Mouse (Mus musculus) thymus, postnatal 36 days (tissue): ENCODE measurements at regions not wholly inside any gene's neighbourhood (a gene's known extent, or its start where the extent isn't known, plus 50 kb on each side); places are given as distances from the start of the nearest gene placed in this dataset.
A peak's percentile ranks its signal among the peaks of the same experiment; 100 is the strongest.

Experiments used
- DNase-seq, 2 experiments: peaks; one replicate each; pipeline ENCODE4 v3.0.0; 2022; ENCODE audit warnings: mixed read lengths in 2 of 2

DNA sequence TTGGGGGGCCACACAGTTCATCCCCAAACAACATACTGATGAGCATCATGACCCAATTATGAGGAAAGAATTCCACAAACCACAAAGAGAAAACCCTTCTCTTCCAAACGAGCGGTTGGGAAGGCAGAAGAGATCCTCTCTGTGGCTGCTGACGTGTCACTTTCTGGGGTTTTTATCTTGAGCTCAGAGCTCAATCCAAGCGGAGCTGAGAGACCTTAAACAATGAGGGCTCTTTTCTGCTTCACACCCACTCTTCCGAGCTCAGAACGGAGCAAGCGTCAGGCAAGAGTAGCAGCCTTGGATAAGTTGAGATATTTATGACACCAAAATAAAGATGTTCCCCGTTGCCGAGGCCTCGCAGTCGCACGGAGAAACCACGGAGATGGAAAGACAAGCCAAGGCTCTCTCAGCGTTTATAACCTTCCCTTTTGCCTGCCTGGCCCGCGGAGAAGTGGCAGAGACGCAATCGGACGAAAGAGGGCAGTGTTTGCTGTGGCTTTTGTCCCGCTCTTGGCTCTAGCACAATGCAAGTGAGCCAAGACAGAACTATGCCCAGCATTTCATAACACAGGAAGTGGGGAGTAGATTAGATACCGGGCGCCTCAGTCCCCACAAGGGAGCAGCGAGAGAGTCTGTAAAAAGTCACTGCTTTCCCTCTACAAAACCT, 100.7 kb downstream of the Chic2 start:
- DNase-seq = peak; percentile 75 to 77

DNA sequence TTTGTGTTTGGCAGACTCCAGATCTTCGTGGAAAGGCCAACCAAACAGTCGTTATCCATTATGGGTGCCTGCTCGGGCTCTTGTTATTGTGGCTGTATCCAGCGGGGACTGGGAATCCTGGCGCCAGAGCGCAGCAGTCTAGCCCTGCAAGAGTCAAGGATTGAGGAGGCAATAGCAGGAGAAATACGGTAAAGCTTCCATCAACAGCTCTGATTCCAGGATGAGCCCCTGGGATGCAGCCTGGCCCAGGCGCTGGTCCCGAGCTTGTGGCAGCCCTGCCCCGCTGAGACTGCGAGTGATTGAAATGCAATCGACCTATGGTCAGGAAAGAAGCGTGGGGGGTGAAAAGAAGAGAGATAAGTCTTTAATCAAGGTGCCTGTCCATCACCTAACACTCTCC, 103.1 kb downstream of the Chic2 start:
- no peak for DNase-seq

- DNase-seq = no peak
These were observed 107.1 kb downstream of the Chic2 start for GRCm38 (mm10) chr5:74937416-74937940.

DNA sequence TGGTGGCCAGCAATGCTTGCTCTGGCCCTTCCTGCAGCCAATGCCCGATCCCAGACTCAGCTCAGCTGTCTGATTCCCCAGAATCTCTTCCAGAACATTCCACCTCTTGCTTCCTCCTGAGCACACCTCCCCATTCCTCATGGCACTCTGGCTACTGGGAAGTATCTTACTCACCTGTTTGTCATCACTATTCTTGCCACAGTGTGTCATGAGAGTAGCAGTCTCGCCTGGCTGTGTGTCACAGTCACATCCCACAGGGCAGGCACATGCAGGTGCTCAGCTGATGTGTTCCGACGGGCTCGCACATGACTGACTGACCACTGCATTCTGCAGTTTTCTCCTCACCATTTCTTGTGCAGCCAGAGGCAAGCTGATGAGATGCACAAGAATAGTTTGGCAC, 108.5 kb downstream of the Chic2 start:
- DNase-seq = no peak

DNA sequence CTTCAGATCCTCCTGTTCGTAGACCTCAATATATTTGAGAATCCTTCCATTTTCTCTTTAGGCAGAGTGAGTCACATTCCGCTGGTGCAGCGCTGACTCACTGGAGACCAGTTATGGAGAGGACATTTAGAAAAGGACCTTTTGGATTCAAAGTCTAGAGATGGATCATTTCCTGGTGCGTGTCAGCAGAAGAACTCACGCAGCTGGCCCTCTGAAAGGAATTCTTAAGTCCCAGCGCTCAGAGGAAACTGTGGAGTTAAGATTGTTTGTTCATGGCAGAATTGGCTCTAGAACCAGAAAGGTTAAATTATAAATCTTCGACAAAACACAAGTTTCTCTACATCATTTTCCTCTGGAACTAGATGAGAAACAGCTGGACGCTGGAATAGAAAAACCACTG, 108.9 kb downstream of the Chic2 start:
- DNase-seq = no peak

GRCm38 (mm10) chr5:74933276-74933675, 111.3 kb downstream of the Chic2 start:
- no peak for DNase-seq

DNA sequence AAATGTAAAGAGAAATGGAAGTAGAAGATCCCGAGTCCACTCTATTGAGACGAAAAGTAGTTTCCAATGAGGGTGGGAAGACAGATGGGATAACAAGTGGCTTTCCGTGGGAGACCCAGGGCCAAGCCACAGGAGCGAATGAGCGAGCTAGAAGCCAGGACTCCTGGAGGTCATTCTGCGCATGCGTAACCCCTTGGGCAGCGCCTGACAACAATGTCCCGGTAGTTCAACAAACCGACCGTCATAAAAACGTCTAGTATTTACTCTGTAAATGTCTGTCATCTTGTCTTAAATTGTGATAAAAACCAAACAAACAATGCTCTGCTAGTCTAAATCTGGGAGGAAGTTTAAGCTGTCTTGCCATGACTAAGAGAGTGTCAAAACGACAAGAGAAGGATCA, 112.4 kb downstream of the Chic2 start:
- DNase-seq = no peak

DNA sequence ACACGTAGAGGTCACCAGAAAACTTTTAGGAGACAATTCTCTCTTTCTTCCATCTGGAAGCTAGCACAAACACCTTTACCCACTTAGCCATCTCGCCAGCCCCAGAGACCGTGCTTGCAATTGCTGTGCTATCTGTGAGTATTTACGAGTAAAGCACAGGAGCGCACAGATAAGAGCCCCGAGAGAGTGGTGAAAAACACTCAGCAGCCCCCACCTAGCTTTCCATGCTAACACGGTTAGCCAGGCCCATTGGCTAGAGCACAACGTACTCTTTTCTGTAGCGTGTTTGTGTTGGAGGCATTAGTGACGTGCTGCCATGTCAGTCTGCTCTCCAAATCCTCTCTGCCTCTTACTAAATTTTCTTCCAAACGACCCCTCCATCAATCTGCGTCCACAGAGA, 112.8 kb downstream of the Chic2 start:
- DNase-seq = no peak

DNA sequence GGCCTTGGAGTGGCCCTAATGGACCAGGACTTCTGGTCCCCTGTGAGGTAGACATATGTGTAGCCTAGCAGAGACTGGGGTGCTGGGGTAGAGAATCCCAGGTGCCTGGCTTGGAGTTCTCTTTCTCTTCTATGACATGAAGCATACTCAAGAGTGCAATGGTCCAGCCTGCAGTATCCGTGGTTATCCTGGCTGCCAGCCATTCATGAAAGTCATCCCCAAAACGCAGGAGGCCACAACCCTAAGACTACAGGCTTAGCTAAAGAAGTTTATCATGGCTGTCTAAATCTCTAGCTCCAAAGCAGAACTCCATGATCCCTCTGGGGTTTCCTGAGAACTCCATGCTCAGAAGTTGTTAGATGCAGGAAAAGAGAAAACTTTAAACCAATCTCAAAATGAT, 117.0 kb downstream of the Chic2 start:
- no peak for DNase-seq

DNA sequence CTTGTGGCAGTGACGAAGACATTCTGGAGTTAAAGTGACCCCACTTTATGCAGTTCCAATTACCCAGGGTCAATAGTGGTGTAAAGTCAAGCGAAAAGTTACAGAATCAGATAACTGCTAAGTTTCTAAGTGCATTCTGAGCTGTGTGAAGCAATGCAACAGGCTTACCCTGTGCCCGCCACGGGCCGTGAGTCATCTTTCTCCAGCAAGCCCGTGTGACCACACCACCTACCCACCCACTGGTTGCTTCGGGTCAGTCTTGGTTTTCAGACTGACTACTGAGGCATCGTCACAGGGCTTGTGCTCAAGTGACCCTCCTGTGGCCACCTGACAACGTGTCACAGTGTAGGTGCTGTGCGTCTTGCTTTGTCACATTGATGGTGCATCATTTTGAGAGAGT, 118.8 kb downstream of the Chic2 start:
- no peak for DNase-seq

GRCm38 (mm10) chr5:74924031-74924533, 120.5 kb downstream of the Chic2 start:
- no peak for DNase-seq

GRCm38 (mm10) chr5:74923337-74923736, 121.2 kb downstream of the Chic2 start:
- DNase-seq = no peak

DNA sequence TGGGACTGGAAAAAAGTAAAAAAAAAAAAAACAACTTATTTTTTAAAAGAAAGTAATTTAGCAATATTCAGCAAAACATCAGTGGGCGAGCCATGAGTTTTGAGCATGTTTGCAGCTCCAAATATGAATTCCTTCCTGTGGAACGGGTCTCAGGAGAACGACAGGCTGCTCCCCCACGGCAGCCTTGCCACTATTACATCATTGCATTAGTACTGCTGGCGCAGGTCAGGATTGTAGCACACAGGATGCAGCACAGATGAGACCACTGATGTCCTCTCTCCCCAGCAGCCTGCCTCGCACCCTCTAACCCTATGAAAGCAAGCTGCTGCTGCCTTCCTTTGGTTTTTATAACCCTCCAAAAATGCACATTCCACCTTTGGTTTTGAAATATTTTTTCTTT, 121.7 kb downstream of the Chic2 start:
- no peak for DNase-seq

DNA sequence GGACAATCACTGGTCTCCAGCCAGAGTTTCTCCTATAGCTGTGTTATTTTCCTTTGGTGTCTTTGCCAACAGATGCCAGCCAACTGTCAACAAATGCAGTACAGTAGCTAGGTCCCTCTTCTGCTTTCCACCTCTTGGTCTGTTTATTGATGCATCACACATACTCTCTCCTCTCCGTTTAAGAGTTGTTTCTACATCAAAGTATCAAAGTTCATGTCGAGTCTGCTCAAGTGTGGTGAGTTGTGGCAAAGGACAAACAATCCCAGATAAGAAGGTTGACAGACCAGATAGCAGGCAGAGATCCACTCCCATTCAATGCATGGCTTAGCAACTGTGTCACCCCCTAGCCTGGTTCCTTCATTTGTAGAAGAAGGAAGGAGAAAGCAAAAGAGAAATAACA, 123.6 kb downstream of the Chic2 start:
- DNase-seq = no peak

DNA sequence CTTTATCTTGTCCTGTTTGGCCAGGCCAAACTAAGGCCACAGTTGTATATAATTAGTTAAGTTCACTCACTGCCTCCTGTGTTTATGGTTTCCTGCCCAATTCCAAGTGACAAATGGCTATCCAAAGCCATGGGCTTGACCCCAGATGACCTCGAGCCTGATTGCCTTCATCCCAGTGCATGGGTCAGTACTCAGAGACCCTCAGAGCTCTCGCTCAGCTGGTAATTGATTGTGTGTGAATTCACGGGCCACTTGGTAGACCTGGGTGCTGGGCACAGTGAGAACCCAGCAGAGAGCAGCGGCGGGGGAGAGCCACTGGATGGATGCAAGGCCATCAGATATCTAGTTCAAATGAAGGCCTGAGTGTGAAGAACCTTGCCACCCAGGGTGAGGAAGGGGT, 124.1 kb downstream of the Chic2 start:
- no peak for DNase-seq

- DNase-seq = no peak
These were observed 139.0 kb downstream of the Chic2 start for GRCm38 (mm10) chr5:74905504-74906061.

DNA sequence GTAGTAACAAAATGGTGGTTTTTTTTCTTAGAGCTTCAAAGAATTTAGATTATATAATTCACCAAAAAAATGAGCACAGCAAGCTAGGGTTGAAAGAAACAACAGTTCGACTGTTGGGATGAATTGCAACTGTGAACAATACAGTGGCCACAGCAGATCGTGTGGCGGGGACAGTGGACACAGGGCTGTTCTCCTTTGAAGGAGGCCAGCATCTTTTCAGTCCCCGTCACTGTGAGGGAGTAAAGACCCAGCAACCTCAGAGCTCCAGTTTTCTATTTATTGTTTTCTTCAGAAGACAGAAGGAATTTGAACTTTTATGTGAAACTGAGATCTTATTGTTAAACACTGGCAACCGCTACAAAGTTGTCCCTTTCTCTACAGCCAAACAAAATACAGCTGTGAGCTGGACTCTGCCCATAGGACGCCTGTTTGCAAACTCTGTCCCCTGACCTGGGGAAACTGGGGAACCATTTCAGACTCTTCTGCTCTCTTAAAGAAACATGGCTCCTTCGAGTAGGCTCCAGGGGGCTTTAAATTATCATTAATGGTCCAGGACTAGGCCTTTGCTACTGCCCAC, 139.6 kb downstream of the Chic2 start:
- DNase-seq = no peak

DNA sequence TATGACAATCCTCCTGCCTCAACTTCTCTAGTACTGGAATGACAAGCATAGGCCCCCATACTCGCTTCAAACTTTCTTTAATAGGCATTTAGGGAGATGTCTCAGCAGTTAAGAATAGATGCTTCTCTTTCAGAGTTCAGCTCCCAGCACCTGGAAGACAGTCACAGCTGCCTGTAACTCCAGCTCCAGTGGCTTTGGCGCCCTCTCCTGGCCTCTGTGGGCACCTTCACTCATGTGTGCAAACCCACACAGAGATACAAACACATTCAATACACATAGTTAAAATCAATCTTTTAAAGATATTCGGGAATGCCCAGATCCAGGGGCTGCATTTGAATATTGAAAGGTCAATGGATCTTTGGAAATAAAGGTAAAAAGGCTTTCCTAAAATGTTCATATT, 140.2 kb downstream of the Chic2 start:
- no peak for DNase-seq

- no peak for DNase-seq
These were observed 140.9 kb downstream of the Chic2 start for GRCm38 (mm10) chr5:74903711-74904110.

DNA sequence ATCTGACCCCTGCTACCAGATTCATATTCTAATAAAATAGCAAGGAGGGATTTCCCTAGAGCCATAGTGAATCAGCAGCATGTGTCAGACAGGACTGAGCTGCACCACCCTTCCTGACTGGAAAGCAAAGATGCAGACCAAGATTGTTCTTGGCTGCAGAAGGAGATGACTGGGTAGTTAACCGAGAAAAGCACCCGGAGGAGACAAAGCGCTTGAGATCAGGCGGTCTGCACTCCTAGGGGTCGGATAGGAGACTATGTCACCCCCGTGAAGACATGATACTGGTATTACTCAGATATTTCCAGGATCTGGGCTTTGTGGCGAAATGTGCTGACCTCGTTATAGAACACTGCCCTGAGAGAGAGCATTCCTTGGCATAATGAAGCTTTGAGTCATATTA, 147.4 kb downstream of the Chic2 start:
- no peak for DNase-seq

DNA sequence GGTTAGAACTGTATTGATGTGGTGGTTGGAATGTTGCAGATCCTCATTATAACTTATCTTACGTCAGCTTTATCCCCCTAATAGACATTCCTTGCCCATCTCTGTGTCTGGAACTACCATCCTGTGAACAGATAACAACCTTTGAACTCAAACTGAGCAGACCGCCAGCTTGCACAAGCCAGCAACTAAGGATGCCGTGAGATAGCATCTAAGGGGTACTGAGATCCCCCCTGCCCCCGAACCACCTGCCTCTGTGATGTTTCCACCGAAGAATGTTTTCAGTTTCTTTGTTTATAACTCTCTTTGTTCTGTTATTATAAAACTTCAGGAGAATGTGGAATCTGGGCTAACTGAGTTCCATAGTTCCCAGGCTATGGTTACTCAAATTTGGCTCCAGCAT, 151.3 kb downstream of the Chic2 start:
- peak; percentile 18 to 41 for DNase-seq

GRCm38 (mm10) chr5:74891541-74891940, 153.0 kb downstream of the Chic2 start:
- DNase-seq = no peak

DNA sequence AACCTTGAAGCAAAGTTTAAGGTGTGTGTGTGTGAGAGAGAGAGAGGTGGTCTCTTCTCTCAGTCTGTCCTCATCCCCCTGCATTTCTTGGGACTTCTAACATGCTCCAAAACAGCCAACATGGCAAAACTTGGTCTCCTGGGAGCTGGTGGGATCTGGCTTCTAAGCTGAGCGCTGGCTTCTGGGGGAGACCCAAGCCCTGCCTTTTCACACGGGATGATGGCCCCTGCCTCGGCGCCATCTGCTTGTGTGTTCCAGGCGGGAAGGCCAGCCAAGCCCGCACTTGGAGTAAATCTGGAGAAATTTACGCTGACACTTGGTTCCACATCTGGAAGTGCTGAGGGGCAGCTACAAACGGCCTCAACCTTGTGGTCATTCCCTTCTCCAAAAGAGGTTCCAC, 155.6 kb downstream of the Chic2 start:
- DNase-seq = no peak

DNA sequence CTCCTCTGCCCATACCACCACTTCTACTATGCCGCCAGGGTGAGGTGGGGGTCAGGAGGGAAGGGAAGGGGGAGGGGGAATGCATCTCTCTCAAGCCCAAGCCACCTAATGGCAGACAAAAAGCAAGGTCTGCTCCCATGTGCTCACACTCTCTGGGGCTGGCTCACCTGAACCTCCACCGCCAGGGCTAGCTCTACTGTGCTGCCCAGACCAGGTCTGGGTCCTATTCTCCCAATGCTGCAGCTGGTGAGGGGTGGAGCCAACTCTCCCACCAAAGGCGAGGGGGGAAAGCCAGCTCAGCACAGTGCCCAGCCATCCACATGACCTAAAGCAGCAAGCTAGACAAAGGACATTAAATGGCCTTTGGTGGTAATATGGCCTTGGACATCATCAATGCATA, 158.6 kb downstream of the Chic2 start:
- DNase-seq = no peak
